Mouse (Mus musculus) bone marrow macrophage, adult 2 months (primary cell): ENCODE data around the gene Slc25a30. TPM values are rescaled to one million over a fixed set of nuclear protein-coding genes. Genes with fewer than 3 reads are reported as not detected.

ENCODE experiments used
- H3K27ac ChIP-seq: 2 replicates; pipeline ENCODE4 v1.5.1; 2012; ENCODE audit warnings: low read depth, low read length; ENCODE audit not compliant: insufficient read depth
- H3K4me1 ChIP-seq: 2 replicates; pipeline ENCODE4 v1.6.1; 2012; ENCODE audit warnings: low read length; ENCODE audit not compliant: control insufficient read depth, insufficient read depth
- H3K4me3 ChIP-seq: 2 replicates; pipeline ENCODE4 v1.5.1; 2012; ENCODE audit warnings: mild to moderate bottlenecking, low read length, moderate library complexity; ENCODE audit not compliant: insufficient read depth
- CTCF ChIP-seq: IDR thresholded peaks from 2 replicates; pipeline ENCODE4 v1.5.1; 2012; ENCODE audit warnings: low read depth, mild to moderate bottlenecking, low read length, moderate library complexity
- POLR2A ChIP-seq: IDR thresholded peaks from 2 replicates; pipeline ENCODE4 v1.6.1; 2012; ENCODE audit warnings: mild to moderate bottlenecking, low read depth, low read length, borderline replicate concordance
- polyA plus RNA-seq: library from polyadenylated mRNA; stranded (reverse); fragments of >200 nt; gene quantifications from 2 replicates; pipeline ENCODE4 v1.2.4, GENCODE M21; 2012; ENCODE audit not compliant: missing spikeins, insufficient read depth, insufficient read length

Gene Slc25a30
- polyA plus RNA-seq, 1 experiment = 33.3 TPM

DNA sequence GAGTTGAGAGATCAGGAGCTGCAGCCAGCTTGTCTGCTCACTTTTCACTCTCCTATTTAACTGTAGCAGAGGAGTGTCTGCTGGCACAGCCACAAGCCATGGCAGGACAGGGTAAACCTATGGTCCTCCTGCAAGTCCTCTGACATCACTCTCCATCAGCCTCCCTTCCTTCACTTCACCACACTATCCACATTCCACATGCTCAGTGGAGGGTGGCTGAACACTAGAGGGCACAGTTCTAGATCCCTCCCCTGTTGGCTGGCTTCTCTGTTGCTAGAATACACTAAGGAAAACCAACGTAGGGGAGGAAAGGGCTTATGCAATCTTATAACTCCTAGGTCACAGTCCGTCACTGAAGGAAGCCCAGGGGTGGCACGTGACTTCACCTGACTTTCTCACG, 59.8 kb downstream of the Slc25a30 start:
- Histone ChIP-seq H3K27ac (no peak overlapping the region), H3K4me1 (peaks cover 30% of the 10 kb centered on the region), H3K4me3 (no peak overlapping the region)
- no peak for TF ChIP-seq POLR2A
- no peak for TF ChIP-seq CTCF

- H3K4me3 ChIP-seq = no peak overlapping the region
- peaks cover 9% of the 10 kb centered on the region for H3K4me1 ChIP-seq
- TF ChIP-seq CTCF = no peak
- TF ChIP-seq POLR2A = no peak
- no peak overlapping the region for H3K27ac ChIP-seq
These were observed 64.0 kb downstream of the Slc25a30 start for GRCm38 (mm10) chr14:75722816-75723215.

DNA sequence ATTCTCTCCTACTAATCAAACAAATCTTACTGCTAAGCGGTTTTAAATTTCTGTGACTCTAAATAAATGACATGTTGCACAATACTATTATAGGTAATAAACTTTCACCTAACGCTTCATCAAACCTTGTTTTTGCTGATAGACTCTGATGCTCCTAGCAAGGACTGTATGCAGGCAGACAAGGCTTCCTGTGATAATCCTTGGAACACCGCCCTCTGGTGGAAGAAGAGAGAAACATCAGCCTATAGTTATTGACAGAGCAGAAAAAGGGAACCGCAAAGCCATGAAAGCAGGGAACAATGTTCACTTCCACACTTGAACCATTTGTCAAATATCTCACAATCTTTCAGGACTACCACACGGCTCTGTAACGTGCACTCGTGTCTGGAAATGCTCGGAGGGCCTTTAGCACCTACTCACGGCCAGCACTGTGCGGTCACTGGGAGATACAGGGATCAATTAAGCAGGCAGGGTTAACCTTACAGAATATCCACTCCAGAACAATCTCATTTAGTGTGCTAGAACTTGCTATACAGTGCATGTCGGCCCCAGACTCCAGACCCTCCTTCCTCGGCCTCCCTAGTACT, 64.8 kb downstream of the Slc25a30 start:
- peaks cover 2% of the 10 kb centered on the region for H3K4me1 ChIP-seq
- H3K4me3 ChIP-seq = no peak overlapping the region
- H3K27ac ChIP-seq = no peak overlapping the region
- TF ChIP-seq CTCF = no peak
- no peak for TF ChIP-seq POLR2A

GRCm38 (mm10) chr14:75720121-75720520, 66.7 kb downstream of the Slc25a30 start:
- no peak for TF ChIP-seq POLR2A
- no peak for TF ChIP-seq CTCF
- Histone ChIP-seq H3K4me3 (no peak overlapping the region), H3K27ac (no peak overlapping the region), H3K4me1 (no peaks in the 10 kb centered on the region)

DNA sequence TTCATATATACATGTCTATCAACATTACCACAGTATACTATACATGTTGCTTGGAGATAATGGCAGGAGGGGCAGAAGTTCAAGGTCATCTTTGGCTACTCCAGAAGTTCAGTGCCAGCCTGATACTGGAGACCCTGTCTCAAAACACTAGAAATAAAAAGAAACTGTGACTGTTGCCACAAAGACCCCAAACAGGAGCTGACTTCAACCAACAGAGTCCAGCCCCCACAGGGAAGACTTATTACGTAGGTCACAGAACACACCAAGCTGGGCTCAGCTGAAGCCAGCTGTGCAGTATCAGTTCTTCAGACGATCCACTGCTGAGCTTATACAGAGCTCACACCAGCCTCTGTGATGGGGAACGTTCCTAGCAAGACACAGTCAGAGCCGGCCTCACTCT, 70.4 kb downstream of the Slc25a30 start:
- no peak overlapping the region for H3K4me3 ChIP-seq
- no peak overlapping the region for H3K27ac ChIP-seq
- no peaks in the 10 kb centered on the region for H3K4me1 ChIP-seq
- TF ChIP-seq POLR2A (no peak), CTCF (no peak)

DNA sequence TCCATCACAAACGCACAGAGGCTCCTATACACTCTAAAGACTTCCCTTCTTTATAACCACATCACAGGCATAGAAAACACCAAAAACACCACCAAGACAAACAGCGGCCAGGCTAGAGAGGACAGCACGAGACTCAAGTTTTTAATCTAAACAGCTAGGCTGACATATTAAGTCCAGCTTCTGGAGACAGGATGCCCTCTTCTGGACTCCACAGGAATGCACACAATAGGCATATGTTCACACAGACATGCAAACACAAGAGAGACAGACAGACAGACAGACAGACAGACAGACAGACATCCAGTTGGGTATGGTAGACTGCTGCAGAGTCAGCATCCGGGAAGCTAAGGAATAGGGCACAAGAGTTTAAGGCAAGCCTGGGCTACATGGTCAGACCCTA, 73.2 kb downstream of the Slc25a30 start:
- H3K4me3 ChIP-seq = no peak overlapping the region
- no peak for TF ChIP-seq POLR2A
- H3K4me1 ChIP-seq = no peaks in the 10 kb centered on the region
- H3K27ac ChIP-seq = no peak overlapping the region

DNA sequence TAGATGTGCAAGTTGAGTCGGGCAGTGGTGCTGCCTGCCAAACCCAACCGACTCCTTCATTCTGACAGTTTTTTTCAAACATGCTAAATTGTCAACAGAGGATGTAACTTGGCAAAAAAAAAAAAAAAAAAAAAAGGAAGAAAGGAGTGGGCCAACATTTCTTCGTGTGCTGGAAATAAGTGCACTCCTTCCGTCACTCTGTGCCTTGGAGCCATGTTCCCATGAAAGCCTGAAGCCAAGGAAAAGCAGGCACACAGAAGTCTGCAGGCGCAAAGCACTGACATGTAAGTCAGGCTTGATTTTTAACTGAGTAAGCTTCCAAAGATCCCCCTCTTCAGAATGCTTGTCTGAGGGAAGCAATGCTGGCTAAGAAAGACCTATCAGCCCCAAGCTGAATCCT, 74.2 kb downstream of the Slc25a30 start:
- Histone ChIP-seq H3K4me3 (no peak overlapping the region), H3K4me1 (no peaks in the 10 kb centered on the region), H3K27ac (no peak overlapping the region)
- no peak for TF ChIP-seq CTCF
- no peak for TF ChIP-seq POLR2A

GRCm38 (mm10) chr14:75711731-75712130, 75.1 kb downstream of the Slc25a30 start:
- no peak overlapping the region for H3K27ac ChIP-seq
- H3K4me3 ChIP-seq = no peak overlapping the region
- TF ChIP-seq CTCF (no peak), POLR2A (no peak)
- H3K4me1 ChIP-seq = no peaks in the 10 kb centered on the region

Other genes with a start within 250 kb of the Slc25a30 start
- gene Spert, start 193.9 kb downstream of the Slc25a30 start, polyA plus RNA-seq = not detected in 2 replicates
- gene Erich6b, start 144.8 kb downstream of the Slc25a30 start, polyA plus RNA-seq = not detected in 2 replicates
- gene Cog3, start 32.5 kb downstream of the Slc25a30 start, polyA plus RNA-seq = 14.6 and 15.3 TPM in 2 replicates
- 3,849 and 4,223 TPM in 2 replicates for gene Tpt1, start 58.1 kb upstream of the Slc25a30 start, polyA plus RNA-seq
- gene Kctd4, start 168.0 kb upstream of the Slc25a30 start, polyA plus RNA-seq = not detected in 2 replicates
- gene Gtf2f2, start 223.8 kb upstream of the Slc25a30 start, polyA plus RNA-seq = 15.7 and 18.7 TPM in 2 replicates